Mouse (Mus musculus) neural tube, embryonic 14.5 days (tissue): ENCODE data around the gene Igf2r. TPM values are rescaled to one million over a fixed set of nuclear protein-coding genes. Genes with fewer than 3 reads are reported as not detected.
"Not testable (repeated sequence)": the region's sequence is repeated elsewhere in the genome, so short reads cannot be mapped to it uniquely, and the experiment has no call there.

Experiments used
- ATAC-seq: fragments of 200-750 bp; cut with Nextera tagmentation; 2 replicates; pipeline ENCODE4 v1.8.0; 2017; ENCODE audit warnings: low read depth, mild to moderate bottlenecking, moderate TSS enrichment, moderate library complexity
- H3K27ac ChIP-seq: fragments of 300-500 bp; sonication (generic); 2 replicates; pipeline ENCODE4 v1.5.1; 2014; ENCODE audit warnings: low read depth, mild to moderate bottlenecking, control low read depth, low read length, moderate library complexity, mixed read lengths
- H3K27me3 ChIP-seq: fragments of 300-500 bp; sonication (generic); 2 replicates; pipeline ENCODE4 v1.6.1; 2014; ENCODE audit warnings: low read length; ENCODE audit not compliant: control insufficient read depth, insufficient read depth
- H3K36me3 ChIP-seq: fragments of 300-500 bp; sonication (generic); 2 replicates; pipeline ENCODE4 v1.6.1; 2014; ENCODE audit warnings: low read length, mixed read lengths; ENCODE audit not compliant: control insufficient read depth, insufficient read depth
- H3K4me1 ChIP-seq: fragments of 300-500 bp; sonication (generic); 2 replicates; pipeline ENCODE4 v1.6.1; 2014; ENCODE audit warnings: low read length; ENCODE audit not compliant: control insufficient read depth, insufficient read depth
- H3K4me2 ChIP-seq: fragments of 300-500 bp; sonication (generic); 2 replicates; pipeline ENCODE4 v1.6.1; 2014; ENCODE audit warnings: mild to moderate bottlenecking, low read depth, low read length, control low read depth
- H3K4me3 ChIP-seq: fragments of 300-500 bp; sonication (generic); 2 replicates; pipeline ENCODE4 v1.5.1; 2014; ENCODE audit warnings: low read depth, low read length, control low read depth, mixed read lengths
- H3K9ac ChIP-seq: fragments of 300-500 bp; sonication (generic); replicated peaks from 2 replicates; pipeline ENCODE4 v1.6.1; 2014; ENCODE audit warnings: low read depth, mild to moderate bottlenecking, control low read depth, low read length, mixed read lengths
- H3K9me3 ChIP-seq: fragments of 300-500 bp; sonication (generic); 2 replicates; pipeline ENCODE4 v1.6.1; 2016; ENCODE audit warnings: low read length; ENCODE audit not compliant: control insufficient read depth
- WGBS: fragments of 180-500 bp; shearing (Covaris S2); extraction: QIAGEN DNeasy Blood & Tissue Kit; methylation state at CpG from one replicate; pipeline ENCODE4 v1.1.7; 2014; 5-methylcytosine and 5-hydroxymethylcytosine counted together
- polyA plus RNA-seq: library from polyadenylated mRNA; unstranded; fragments of >200 nt; fragmentation: Nextera tagmentation; extraction: Ambion mirVana; gene quantifications from 2 replicates; pipeline ENCODE4 v1.2.1, GENCODE M21; 2014

Igf2r gene
- polyA plus RNA-seq, 1 experiment from 2014 or later: 9.6 TPM

DNA sequence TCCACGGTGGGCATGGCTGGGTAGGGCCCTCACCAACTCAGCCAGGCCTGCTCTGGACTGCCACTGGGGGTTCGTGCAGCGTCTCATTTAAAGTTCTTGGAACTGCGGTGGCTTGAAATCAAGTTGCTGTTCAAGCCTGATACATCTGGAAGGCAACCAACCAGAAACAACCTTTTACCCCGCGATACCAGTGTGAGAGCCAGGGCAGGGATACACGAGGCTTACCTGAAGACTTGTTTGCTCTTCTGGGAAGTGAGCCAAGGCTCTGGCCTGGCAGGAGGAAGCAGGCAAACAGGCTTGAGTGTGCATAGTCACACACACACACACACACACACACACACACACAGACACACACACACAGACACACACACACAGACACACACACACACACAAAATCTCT lies 93.8 kb downstream of the Igf2r start, which contains the start of gene Slc22a1:
TSS of gene Slc22a1 (minus strand) at position 184 of the 400 bp plus-strand sequence.
- no peaks in the 10 kb centered on the region for H3K4me1 ChIP-seq
- no peaks in the 10 kb centered on the region for H3K9me3 ChIP-seq
- H3K27ac ChIP-seq: no peak within 1 kb of the TSS
- 93% methylated on average over 7 of the region's 7 CpGs for WGBS
- H3K9ac ChIP-seq: no peak within 1 kb of the TSS
- H3K4me2 ChIP-seq: no peak within 1 kb of the TSS
- no peaks in the 10 kb centered on the region for H3K27me3 ChIP-seq
- H3K4me3 ChIP-seq: no peak within 1 kb of the TSS
- H3K36me3 ChIP-seq: no peaks in the 10 kb centered on the region
- no peak for ATAC-seq

DNA sequence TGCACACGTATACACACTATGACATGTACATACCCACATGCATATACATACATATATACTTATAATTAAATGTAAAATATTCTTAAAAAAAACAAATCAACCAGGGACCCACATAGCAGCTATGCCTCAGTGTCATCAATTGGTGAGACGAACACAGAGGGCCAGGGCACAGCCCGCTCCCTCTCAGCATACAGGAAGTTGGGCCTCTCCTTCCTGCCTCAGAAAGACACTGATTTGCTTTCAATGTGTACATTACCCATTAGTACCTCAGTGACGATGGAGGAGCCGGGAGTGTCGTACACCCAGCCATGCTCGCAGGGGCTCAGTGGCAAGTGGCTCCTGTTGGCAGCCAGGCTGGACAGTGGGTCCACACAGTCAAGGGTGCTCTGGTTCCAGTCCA lies 94.5 kb downstream of the Igf2r start:
- not testable (repeated sequence) for ATAC-seq

DNA sequence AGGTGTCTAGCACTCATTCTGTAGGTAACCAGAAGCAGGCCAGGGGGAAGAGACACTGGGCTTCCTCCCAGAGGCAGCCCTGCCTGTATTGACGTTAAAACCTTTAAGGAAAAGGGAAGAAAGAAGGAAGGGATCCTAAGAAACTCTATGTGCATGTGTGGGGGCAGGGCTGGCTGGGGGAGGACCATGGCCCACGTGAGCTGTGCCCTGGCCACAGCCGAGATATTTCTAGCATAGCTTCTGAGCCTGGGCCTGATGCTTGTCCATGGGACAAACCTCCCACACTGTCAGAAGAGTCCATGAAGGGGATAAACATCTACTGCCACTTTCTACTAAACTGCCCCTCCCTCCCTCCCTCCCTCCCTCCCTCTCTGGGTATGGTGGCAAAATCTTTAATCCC lies 95.6 kb downstream of the Igf2r start:
- Histone ChIP-seq H3K27ac (no peak overlapping the region), H3K4me1 (peaks cover 3% of the 10 kb centered on the region; the same call in 1 of the 2 replicates), H3K4me2 (no peak overlapping the region), H3K36me3 (no peaks in the 10 kb centered on the region), H3K27me3 (no peaks in the 10 kb centered on the region), H3K4me3 (no peak overlapping the region), H3K9ac (no peak overlapping the region), H3K9me3 (no peaks in the 10 kb centered on the region)
- no peak for ATAC-seq
- WGBS: 73% methylated on average over 3 of the region's 3 CpGs

More for the DNA sequence above, 94.5 kb downstream of the Igf2r start:
- not testable (repeated sequence) for H3K4me3 ChIP-seq, H3K27me3 ChIP-seq, H3K27ac ChIP-seq, H3K9me3 ChIP-seq, H3K36me3 ChIP-seq, H3K4me1 ChIP-seq, H3K4me2 ChIP-seq, H3K9ac ChIP-seq
- WGBS: 88% methylated on average over 7 of the region's 7 CpGs

DNA sequence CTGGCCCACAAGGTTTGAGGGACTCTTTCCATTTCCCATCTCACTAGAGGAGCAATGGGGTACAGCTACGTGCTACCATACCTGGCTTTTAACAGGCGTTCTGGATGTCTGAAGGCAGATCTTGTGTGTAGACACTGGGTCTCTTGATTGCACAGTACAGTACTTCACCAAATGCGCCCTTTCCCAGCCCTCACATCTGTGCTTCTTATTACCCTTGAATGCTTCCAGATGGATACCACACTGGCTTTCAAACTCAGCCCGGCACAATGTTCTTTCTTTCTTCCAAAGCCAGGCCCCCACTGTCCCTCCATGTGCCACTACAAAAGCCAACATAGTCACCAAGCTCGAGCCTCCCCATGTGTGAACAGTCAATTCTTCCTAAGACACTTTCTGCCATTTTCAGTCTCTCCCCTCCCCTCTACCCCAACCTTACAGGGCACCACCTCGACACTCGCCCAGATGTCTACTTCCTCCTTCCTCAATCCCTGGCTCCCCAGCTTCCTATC lies 97.1 kb downstream of the Igf2r start:
- no peaks in the 10 kb centered on the region for H3K27me3 ChIP-seq
- peaks cover 3% of the 10 kb centered on the region; the same call in 1 of the 2 replicates for H3K4me1 ChIP-seq
- no peaks in the 10 kb centered on the region for H3K36me3 ChIP-seq
- no peak overlapping the region for H3K9ac ChIP-seq
- ATAC-seq: no peak
- H3K9me3 ChIP-seq: no peaks in the 10 kb centered on the region
- no peak overlapping the region for H3K4me3 ChIP-seq
- WGBS: 71% methylated on average over 7 of the region's 7 CpGs
- no peak overlapping the region for H3K27ac ChIP-seq
- H3K4me2 ChIP-seq: no peak overlapping the region

DNA sequence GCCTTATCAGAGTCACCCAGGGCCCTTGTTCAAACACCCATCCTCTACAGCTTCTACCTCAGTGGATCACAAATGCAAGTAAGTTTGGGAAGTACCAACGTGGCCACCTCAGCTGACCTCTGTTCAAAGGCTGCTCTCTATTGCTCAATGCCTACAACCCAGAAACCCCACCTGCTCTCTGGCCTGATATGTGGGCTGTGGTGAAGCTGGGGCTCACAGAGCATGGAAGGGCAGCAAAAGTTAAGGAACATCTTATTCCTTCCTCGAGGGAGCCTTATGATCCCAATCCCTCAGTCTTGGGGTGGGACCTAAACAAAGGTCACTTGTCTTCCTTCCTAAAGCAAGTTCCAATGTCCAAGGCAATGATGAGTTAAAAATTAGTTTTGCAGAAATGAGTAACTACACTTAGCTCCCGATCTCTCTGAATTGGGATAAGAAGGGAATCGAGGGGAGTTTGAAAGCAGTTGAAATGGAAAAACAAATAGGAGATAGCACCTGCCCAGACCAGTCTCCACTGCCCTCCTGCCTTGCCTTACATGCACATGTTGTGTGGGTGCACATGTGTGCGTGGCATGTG lies 98.3 kb downstream of the Igf2r start:
- no peak overlapping the region for H3K9ac ChIP-seq
- no peaks in the 10 kb centered on the region for H3K36me3 ChIP-seq
- no peak overlapping the region for H3K4me3 ChIP-seq
- ATAC-seq: no peak
- H3K27ac ChIP-seq: no peak overlapping the region
- no peaks in the 10 kb centered on the region for H3K9me3 ChIP-seq
- peaks cover 3% of the 10 kb centered on the region; the same call in 1 of the 2 replicates for H3K4me1 ChIP-seq
- no peaks in the 10 kb centered on the region for H3K27me3 ChIP-seq
- 89% methylated on average over 5 of the region's 5 CpGs for WGBS
- H3K4me2 ChIP-seq: no peak overlapping the region

DNA sequence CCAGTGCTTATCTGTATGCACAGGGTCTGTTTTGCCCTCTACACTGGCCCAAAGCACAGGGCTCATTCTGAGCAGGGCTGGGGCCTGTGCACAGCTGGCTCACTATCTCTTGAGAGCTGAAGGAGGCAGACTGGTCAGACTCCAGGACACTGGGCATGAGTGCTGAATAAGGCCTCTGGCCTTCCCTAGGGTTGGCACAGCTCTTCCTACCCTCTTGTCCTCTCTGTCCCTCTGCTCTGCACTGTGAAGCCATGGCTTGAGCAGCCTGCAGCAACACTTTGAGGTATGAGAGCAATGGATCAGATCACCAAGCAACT lies 100.1 kb downstream of the Igf2r start:
- no peaks in the 10 kb centered on the region for H3K36me3 ChIP-seq
- H3K27me3 ChIP-seq: no peaks in the 10 kb centered on the region
- peaks cover 3% of the 10 kb centered on the region; the same call in 1 of the 2 replicates for H3K4me1 ChIP-seq
- no peak overlapping the region for H3K4me2 ChIP-seq
- no peaks in the 10 kb centered on the region for H3K9me3 ChIP-seq
- H3K27ac ChIP-seq: no peak overlapping the region
- H3K4me3 ChIP-seq: no peak overlapping the region
- H3K9ac ChIP-seq: no peak overlapping the region
- ATAC-seq: peak; percentile 36; the same call in 1 of the 2 replicates

DNA sequence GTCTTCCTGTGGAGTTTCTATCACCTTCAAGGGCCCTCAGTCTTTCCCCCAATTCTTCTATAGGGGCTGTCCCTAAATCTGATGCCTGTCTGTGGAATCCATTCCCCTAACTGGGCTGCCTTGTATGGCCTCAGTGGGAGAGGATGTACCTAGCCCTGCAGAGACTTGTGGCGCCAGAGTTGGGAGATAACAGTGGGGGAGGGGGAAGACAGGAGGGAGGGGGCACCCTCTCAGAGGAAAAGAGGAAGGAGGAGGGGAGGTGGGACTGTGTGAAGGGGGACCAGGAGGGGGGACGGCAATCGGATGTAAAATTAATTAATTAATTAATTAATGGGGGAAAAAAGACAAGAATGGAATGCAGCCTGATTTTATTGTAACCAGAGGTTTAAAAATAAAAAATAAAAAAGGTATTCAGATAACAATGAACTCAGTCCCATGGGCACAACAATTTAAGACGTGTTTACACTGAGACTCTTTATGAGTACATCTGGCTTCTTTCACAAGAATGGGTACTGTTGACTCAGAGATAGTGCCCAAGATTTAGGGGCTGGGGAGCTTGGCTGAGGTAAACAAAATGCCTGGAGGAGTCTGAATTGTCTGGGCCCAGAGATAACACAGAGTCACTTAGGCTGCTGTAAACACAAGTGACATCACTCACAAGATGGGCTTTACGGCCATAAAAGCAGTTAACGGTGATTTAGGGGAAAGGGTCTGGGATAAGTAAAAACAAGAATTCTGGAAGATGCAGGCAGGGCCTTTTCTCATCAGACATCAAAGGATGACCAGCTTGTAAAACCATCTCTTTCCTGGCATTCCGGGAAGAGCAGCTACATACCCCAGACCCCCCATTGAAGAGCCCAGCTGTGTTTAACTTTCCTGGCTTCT lies 100.7 kb downstream of the Igf2r start:
- peak; percentile 60; the same call in 1 of the 2 replicates for ATAC-seq
- Histone ChIP-seq H3K9me3 (no peaks in the 10 kb centered on the region), H3K27me3 (no peaks in the 10 kb centered on the region), H3K27ac (no peak overlapping the region), H3K4me3 (no peak overlapping the region), H3K4me1 (peaks cover 3% of the 10 kb centered on the region; the same call in 1 of the 2 replicates), H3K4me2 (no peak overlapping the region), H3K9ac (no peak overlapping the region), H3K36me3 (no peaks in the 10 kb centered on the region)
- 8% methylated on average over 7 of the region's 7 CpGs for WGBS

DNA sequence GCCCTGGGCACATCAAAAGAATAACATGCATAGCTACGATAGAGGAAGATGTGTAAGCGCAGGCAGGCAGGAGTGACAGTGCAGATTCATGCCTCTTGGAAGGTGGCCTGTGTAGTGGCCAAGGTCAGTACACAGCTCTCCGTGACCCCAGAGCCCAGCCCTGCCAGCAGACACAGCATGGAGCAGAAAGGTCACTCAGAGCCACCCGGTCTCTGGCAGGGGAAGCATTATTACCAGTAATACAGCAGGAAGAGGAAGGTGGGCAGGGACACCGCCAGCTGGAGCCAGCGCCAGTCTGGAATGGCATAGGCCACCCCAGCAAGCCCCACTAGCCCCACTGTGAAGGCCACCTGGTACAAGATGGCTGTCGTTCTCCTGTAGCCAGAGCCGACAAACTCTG lies 105.3 kb downstream of the Igf2r start:
- Histone ChIP-seq H3K9ac (no peak overlapping the region), H3K27me3 (no peaks in the 10 kb centered on the region), H3K27ac (no peak overlapping the region), H3K4me3 (no peak overlapping the region), H3K9me3 (no peaks in the 10 kb centered on the region), H3K4me1 (peaks cover under 1% of the 10 kb centered on the region; the same call in 1 of the 2 replicates), H3K36me3 (no peaks in the 10 kb centered on the region), H3K4me2 (no peak overlapping the region)
- 68% methylated on average over 8 of the region's 8 CpGs for WGBS
- no peak for ATAC-seq
